Mouse (Mus musculus): ENCODE data around the gene Rhof.

Rhof gene

GRCm38 (mm10) chr5:123117773-123118172 lies 14.7 kb downstream of the Rhof start:
- in situ Hi-C loops (cut with MboI; ENCODE audit: low sequenced_read_pairs), result no loop called here

DNA sequence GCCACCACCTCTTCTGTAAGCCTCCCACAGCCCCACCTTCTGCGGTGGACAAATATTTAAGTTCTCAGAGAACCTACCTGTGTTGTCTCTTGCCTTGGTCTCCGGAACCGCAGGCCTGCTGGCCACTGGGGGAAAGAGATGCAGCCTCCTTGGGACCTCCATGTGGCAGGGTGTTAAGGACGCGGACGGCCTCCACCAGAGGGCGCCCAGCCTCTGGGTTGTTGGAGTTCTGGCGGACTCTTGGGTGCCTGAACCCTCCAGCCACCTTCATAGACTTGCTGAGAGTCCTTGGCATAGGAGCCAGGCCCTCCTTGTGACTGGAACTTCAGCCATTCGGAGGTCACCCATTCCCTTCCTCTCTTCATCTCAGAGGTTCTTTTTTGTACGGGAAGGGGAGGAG lies 15.2 kb downstream of the Rhof start:
- in situ Hi-C loops (cut with MboI; ENCODE audit: low sequenced_read_pairs), result no loop called here

GRCm38 (mm10) chr5:123116080-123116479 lies 16.4 kb downstream of the Rhof start:
- in situ Hi-C loops (cut with MboI; ENCODE audit: low sequenced_read_pairs), result no loop called here

DNA sequence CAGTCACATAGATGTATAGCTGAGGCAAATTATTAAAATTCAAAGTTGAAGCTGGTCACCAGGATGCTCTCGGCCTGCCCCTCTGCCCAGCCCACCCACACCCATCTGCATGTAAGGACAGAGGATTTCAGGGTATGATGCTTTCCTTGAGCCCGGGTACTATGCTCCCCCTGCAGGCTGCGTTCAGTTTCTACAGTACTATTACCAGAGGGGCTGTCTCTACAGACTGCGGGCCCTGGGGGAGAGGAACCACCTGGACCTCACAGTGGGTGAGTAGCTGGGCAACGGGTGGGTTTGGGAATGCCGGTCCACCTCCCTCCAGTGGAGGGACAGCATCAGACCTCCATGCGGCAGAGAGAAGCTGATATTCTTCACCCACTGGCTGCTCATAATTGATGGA lies 17.6 kb downstream of the Rhof start:
- in situ Hi-C loops (cut with MboI; ENCODE audit: low sequenced_read_pairs), result no loop called here

DNA sequence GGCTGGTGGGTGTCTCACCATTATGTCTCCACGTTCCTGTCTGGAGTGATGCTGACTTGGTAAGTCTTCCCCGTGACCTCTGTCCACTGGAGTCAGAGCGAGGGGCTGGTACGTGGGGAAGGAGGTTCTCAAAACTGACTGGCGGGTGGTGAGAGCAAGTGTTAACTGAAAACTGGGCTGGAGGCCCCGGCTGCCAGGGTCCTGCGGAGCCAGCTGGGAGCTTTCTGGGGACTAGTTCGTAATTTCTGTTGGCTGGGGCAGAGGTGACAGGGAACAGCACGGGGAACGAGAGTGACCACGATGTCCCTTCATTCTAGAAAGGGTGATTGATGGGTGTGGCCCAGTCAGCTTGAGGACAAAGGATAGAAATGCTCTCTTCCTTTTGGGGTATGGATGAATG lies 18.4 kb downstream of the Rhof start:
- in situ Hi-C loops (cut with MboI; ENCODE audit: low sequenced_read_pairs), result no loop called here

DNA sequence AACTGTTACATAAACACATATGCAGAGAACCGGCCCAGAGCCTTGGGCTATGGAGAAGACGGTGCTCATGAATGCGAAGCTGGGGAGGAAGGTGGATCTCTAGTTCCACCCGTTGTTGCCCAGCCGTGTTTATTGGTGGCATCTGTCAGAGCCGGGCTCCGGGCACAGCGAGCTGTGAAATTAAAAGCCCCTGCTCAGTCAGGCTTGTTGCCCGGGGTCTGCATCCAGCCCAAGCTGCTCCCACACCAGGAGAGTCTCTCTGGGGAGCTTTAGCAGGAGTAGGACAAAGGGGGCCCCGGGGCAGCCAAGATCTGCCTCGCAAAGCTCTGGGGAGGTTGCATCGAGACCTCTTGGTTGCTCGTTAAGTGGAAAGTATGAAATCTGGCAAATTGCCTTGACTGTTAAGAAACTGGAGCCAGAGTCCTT lies 22.2 kb downstream of the Rhof start:
- in situ Hi-C loops (cut with MboI; ENCODE audit: low sequenced_read_pairs), result no loop called here

- in situ Hi-C loops (cut with MboI; ENCODE audit: low sequenced_read_pairs), result no loop called here
These were observed 22.9 kb downstream of the Rhof start for GRCm38 (mm10) chr5:123109452-123110203.

DNA sequence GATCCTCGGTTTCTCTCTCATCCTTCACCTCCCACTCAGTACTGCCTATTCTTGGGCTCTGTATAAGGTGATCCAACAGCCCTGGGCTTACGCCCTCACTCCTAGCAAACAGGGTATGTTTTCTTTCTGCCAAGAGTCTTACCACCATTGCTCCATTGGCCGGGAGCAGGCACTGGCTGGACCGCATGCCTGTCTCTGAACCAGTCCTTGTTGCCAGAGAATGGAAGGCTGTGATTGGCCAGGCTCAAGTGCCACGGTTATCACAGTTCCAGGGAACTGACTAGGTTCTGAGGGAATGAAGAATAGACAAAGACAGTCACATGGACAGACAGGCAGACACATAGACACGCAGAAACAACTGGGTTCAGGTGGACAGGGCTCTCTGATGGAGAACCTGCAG lies 27.7 kb downstream of the Rhof start:
- in situ Hi-C loops (cut with MboI; ENCODE audit: low sequenced_read_pairs), result no loop called here

- in situ Hi-C loops (cut with MboI; ENCODE audit: low sequenced_read_pairs), result no loop called here
These were observed 28.9 kb downstream of the Rhof start for GRCm38 (mm10) chr5:123103556-123103955.

DNA sequence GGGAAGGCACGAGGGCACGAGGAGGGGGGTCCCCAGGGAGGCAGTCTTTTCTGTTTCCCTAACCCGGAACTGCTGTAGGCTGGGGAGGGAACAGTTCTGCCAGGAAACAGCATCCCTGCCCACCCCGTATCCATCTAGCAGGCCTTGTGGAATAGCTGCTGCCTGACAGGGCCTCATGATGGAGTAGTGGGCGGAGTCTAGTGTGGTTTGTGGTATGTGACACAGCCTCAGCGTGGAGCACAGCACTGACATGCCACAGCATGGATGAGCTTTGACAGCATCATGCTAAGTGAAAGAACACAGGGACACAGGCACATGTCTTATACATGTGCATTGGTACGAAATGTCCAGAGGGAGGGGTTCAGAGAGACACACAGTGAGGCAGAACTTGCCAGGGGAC lies 30.1 kb downstream of the Rhof start:
- in situ Hi-C loops (cut with MboI; ENCODE audit: low sequenced_read_pairs), result no loop called here

DNA sequence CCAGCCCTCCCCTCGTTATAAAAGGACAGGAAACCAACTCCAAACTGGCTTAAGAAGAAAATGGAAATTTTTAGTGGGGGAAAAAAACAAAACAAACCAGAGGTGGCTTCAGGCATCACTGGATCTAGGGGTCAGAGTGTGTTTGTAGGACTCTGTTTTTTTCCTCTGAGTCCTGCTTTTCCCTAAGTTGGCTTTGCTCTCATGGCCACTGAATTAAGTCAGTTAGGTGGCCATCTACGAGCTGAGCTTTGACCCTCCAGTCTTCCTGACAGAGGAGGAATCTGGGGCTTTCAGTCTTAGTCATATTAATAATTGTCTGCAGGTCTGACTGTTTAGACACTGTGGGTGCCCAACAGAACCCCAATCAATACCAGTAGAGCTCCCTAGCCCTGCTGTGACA lies 34.0 kb downstream of the Rhof start:
- in situ Hi-C loops (cut with MboI; ENCODE audit: low sequenced_read_pairs), result no loop called here

DNA sequence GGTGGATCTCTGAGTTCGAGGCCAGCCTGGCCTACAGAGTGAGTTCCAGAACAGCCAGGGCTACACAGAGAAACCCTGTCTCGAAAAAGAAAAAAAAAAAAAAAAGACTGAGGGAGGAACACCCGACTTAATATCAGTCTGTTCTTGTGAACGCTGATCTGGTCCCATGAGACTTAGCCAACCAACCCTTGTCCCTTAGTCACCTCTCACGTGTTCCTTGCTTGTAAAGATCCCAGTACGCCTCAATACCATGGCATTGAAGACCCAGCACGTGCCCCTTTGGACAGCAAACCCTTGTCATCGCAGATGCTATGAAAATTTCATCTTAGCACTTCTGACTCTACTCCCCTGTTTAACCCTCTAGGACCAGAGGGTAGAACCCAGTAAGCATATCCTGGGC lies 36.2 kb downstream of the Rhof start:
- in situ Hi-C loops (cut with MboI; ENCODE audit: low sequenced_read_pairs), result no loop called here

- in situ Hi-C loops (cut with MboI; ENCODE audit: low sequenced_read_pairs), result no loop called here
These were observed 38.1 kb downstream of the Rhof start for GRCm38 (mm10) chr5:123094238-123094991.

GRCm38 (mm10) chr5:123093077-123093633 lies 39.3 kb downstream of the Rhof start:
- in situ Hi-C loops (cut with MboI; ENCODE audit: low sequenced_read_pairs), result no loop called here

DNA sequence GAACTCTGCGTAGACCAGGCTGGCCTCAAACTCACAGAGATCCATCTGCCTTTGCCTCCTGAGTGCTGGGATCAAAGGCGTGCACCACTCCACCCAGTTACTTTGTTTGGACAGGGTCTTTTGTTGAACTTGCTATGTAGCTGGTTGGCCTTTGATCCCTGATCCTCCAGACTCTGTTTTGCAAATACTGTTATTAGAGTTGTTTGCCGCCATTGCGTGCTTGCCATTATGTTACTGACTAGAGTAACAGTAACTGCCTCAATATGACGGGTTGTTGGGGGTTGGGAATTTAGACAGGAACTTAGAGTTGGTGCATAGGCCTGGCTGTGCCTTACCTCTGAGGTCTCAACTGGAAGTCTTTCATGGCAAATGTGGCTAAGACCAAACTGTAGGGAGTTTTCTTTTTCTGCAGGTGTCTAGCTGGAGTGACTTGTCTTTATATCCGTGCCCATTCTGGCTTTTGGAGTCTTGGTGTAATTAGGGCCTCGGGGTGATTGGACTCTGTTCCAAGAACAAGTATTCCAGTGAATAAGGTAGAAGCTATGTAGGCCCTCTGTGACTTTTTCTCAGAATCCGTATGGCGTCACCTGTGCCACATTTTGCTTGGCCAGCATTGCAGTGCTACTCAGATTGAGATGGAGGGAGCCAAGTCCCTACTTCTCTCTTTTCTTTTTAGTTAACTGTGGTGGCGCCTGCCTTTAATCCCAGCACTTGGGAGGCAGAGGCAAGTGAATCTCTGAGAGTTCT lies 41.8 kb downstream of the Rhof start:
- in situ Hi-C loops (cut with MboI; ENCODE audit: low sequenced_read_pairs), result no loop called here

GRCm38 (mm10) chr5:123088784-123089183 lies 43.7 kb downstream of the Rhof start:
- in situ Hi-C loops (cut with MboI; ENCODE audit: low sequenced_read_pairs), result no loop called here

DNA sequence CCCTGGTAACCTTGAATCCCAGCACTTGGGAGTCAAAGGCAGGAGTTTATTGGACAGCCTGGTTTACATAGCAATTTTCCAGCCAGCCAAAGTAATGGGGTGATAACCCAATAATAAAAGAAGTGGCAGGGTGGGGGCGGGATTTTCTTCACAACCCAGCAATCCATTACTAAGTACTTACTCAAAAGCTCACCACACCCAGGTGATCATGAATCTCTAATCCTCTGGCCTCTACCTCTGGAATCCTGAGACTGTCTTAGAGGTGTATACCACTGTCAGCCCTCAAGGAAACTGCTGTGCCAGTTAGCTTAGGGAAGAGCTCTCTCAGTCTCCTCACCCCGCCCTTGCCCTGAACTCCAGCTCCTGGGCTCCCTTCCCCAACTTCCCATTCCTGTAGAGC lies 46.0 kb downstream of the Rhof start:
- in situ Hi-C loops (cut with MboI; ENCODE audit: low sequenced_read_pairs), result no loop called here

- in situ Hi-C loops (cut with MboI; ENCODE audit: low sequenced_read_pairs), result no loop called here
These were observed 49.0 kb downstream of the Rhof start for GRCm38 (mm10) chr5:123083340-123084050.

DNA sequence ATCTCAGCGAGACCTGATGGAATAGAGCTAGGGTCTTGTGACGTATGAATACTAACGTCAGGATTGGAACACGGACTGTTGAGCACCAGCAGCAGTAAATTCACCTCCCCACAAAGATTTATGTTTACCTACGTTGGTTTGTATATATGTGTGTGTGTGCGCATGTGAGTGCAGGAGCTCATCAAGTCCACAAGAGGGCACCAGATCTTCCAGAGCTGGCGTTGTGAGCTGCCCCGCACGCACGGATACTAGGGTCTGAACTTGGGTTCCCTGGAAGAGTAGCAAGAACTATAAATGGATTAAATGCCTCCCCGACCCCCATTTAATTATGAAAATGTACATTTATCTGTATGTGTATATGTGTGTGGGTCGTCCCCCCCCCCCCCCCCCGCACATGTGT lies 52.0 kb downstream of the Rhof start:
- in situ Hi-C loops (cut with MboI; ENCODE audit: low sequenced_read_pairs), result no loop called here

- in situ Hi-C loops (cut with MboI; ENCODE audit: low sequenced_read_pairs), result no loop called here
These were observed 52.5 kb downstream of the Rhof start for GRCm38 (mm10) chr5:123080041-123080440.

DNA sequence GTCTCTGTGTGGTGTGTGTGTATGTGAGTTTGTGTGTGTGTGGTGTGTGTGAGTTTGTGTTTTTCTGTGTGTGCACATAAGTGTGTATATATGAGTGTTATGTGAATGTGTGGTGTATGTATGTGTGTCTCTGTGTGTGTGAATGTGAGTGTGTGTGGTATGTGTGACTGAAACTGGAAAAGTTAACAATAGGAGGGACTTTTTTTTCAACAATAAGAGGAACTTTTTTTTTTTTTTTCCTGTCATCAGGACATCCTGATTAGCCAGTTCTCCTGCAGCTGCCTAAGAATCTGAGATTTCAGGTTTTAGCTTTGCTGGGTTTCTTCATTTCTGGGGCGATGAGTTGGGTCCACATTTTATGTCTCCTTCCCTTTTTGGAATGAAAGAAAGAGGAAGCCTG lies 52.9 kb downstream of the Rhof start:
- in situ Hi-C loops (cut with MboI; ENCODE audit: low sequenced_read_pairs), result no loop called here

Measured in CH12F3 (cell line).